Comparison of ENCODE assay signal across 8 mouse cellular contexts in the genomic region with DNA sequence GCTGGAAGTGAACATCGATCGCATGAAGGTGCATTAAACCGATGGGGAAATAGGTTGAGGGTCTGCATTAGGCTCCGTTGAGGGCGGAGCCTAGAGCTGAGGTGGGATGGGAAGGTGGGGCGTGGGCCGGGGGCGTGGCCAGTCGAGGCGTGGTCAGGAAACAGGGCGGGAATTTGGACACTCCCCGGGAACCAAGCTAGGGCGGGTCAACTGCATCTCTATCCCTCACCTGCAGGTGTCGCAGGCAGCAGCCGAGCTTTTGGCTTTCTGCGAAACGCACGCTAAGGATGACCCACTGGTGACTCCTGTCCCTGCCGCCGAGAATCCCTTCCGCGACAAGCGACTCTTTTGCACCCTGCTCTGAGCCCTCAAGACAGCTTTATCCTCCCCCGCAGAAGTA. TPM values are rescaled to one million over a fixed set of nuclear protein-coding genes. Genes with fewer than 3 reads are reported as not detected.
DNase-seq lines count a peak whose midpoint lies in the region; ATAC-seq lines count a peak whose summit lies in the region.

No protein-coding gene starts in this region.

- no peaks in the 10 kb centered on the region for H3K36me3 ChIP-seq in intestine, embryonic 14.5 days (ENCODE audit: control insufficient read depth, insufficient read depth, low read length)
- H3K36me3 ChIP-seq in liver, embryonic 11.5 days (ENCODE audit: control insufficient read depth, insufficient read depth, low read length) = no peaks in the 10 kb centered on the region

- H3K4me2 ChIP-seq in intestine, embryonic 14.5 days (ENCODE audit: low read length) = peak overlapping the region; percentile 51
- peak overlapping the region; percentile 56 for H3K4me2 ChIP-seq in liver, embryonic 11.5 days

- H3K4me3 ChIP-seq in intestine, embryonic 14.5 days (ENCODE audit: low read depth, low read length) = peak overlapping the region; percentile 22
- H3K4me3 ChIP-seq in liver, embryonic 11.5 days (ENCODE audit: low read depth, low read length) = 0 out of 2 replicates have a peak overlapping the region, but pooled peaks have one; percentile 7

- peaks cover 21% of the 10 kb centered on the region for H3K4me1 ChIP-seq in intestine, embryonic 14.5 days (replicated peaks; ENCODE audit: control insufficient read depth, insufficient read depth, low read length)
- H3K4me1 ChIP-seq in liver, embryonic 11.5 days (replicated peaks; ENCODE audit: control insufficient read depth, insufficient read depth, low read length) = peaks cover 15% of the 10 kb centered on the region

- 0 out of 2 replicates have a peak overlapping the region, but pooled peaks have one; percentile 27 for H3K27ac ChIP-seq in intestine, embryonic 14.5 days (ENCODE audit: low read depth)
- H3K27ac ChIP-seq in liver, embryonic 11.5 days (ENCODE audit: low read depth, low read length) = no peak overlapping the region

- H3K9me3 ChIP-seq in intestine, embryonic 14.5 days (ENCODE audit: control insufficient read depth, low read length) = no peaks in the 10 kb centered on the region
- H3K9me3 ChIP-seq in liver, embryonic 11.5 days (ENCODE audit: control insufficient read depth, low read length) = no peaks in the 10 kb centered on the region

- WGBS in intestine, embryonic 14.5 days = under 1% methylated on average over 24 of the region's 24 CpGs
- WGBS in liver, embryonic 11.5 days = under 1% methylated on average over 24 of the region's 24 CpGs

- peak; percentile 33 for DNase-seq in 3T3-L1 (ENCODE audit: low read depth, low spot score)
- peak; percentile 92 for DNase-seq in embryo, embryonic 10 days (ENCODE audit: low spot score)
- peak; percentile 57 to 83 for DNase-seq in gastrocnemius, postnatal 4 days (ENCODE audit: low spot score in 2 of 2)
- peak; percentile 88 for DNase-seq in intestine, embryonic 14.5 days (ENCODE audit: low spot score)
- DNase-seq in liver, embryonic 11.5 days (ENCODE audit: low spot score) = peak; percentile 76
- DNase-seq in telencephalon, adult 2 months (ENCODE audit: low read depth, low spot score) = peak; percentile 26

- 0 out of 2 replicates have a peak overlapping the region, but pooled peaks have one; percentile 7 for H3K9ac ChIP-seq in intestine, embryonic 14.5 days (ENCODE audit: low read length)
- H3K9ac ChIP-seq in liver, embryonic 11.5 days (ENCODE audit: low read depth, low read length) = no peak overlapping the region

- ATAC-seq in activated CD4-positive, CD25-positive, alpha-beta regulatory T cell, adult 4 months = peak; percentile 31
- no peak; the same call in 1 of the 2 replicates for ATAC-seq in intestine, embryonic 14.5 days (replicated peaks; ENCODE audit: low FRiP score, low TSS enrichment, low read depth)
- peak; percentile 27 for ATAC-seq in liver, embryonic 11.5 days (replicated peaks; ENCODE audit: low FRiP score)
- peak; percentile 74 for ATAC-seq in monocyte, adult 5-6 weeks (replicated peaks; ENCODE audit: insufficient number of reproducible peaks, low FRiP score, low TSS enrichment, poor library complexity, severe bottlenecking)

- peaks cover 7% of the 10 kb centered on the region; the same call in 1 of the 2 replicates for H3K27me3 ChIP-seq in intestine, embryonic 14.5 days (replicated peaks; ENCODE audit: control insufficient read depth, insufficient read depth, low read length)
- H3K27me3 ChIP-seq in liver, embryonic 11.5 days (replicated peaks; ENCODE audit: control insufficient read depth, insufficient read depth, low read length) = peaks cover 45% of the 10 kb centered on the region

RNA-seq across cellular contexts. Expression of gene Gng8, which starts 3.4 kb away (rescaled TPM):
- not detected for polyA plus RNA-seq in activated CD4-positive, CD25-positive, alpha-beta regulatory T cell, adult 4 months (2017; shearing (Covaris generic))
- total RNA-seq in gastrocnemius, postnatal 4 days (2021) = 1 to 10 TPM; 2.6 TPM
- polyA plus RNA-seq in intestine, embryonic 14.5 days (2014; fragmentation: Nextera tagmentation; extraction: Ambion mirVana) = 12.5 and 13.9 TPM in 2 replicates
- 1.8 and 3.3 TPM in 2 replicates for polyA plus RNA-seq in liver, embryonic 11.5 days (2014; fragmentation: Nextera tagmentation; extraction: Ambion mirVana)
- total RNA-seq in monocyte, adult 5-6 weeks (2017) = not detected in 3 replicates

RNA-seq across cellular contexts. Expression of gene Ptgir, which starts 11.3 kb away (rescaled TPM):
- 10 to 100 TPM; 11.8 to 13.2 TPM for polyA plus RNA-seq in activated CD4-positive, CD25-positive, alpha-beta regulatory T cell, adult 4 months (2017; shearing (Covaris generic))
- total RNA-seq in gastrocnemius, postnatal 4 days (2021) = 1 to 10 TPM; 2.6 to 3.3 TPM
- polyA plus RNA-seq in intestine, embryonic 14.5 days (2014; fragmentation: Nextera tagmentation; extraction: Ambion mirVana) = 2.2 and 2.3 TPM in 2 replicates
- polyA plus RNA-seq in liver, embryonic 11.5 days (2014; fragmentation: Nextera tagmentation; extraction: Ambion mirVana) = 1.2 and 1.3 TPM in 2 replicates
- 9.8 to 15.4 TPM (median 14.0 TPM) in 3 replicates for total RNA-seq in monocyte, adult 5-6 weeks (2017)

RNA-seq across cellular contexts. Expression of gene Dact3, which starts 19.9 kb away (rescaled TPM):
- not detected for polyA plus RNA-seq in activated CD4-positive, CD25-positive, alpha-beta regulatory T cell, adult 4 months (2017; shearing (Covaris generic))
- total RNA-seq in gastrocnemius, postnatal 4 days (2021) = 10 to 100 TPM; 17.8 to 19.0 TPM
- polyA plus RNA-seq in intestine, embryonic 14.5 days (2014; fragmentation: Nextera tagmentation; extraction: Ambion mirVana) = 5.3 and 5.5 TPM in 2 replicates
- polyA plus RNA-seq in liver, embryonic 11.5 days (2014; fragmentation: Nextera tagmentation; extraction: Ambion mirVana) = 2.5 and 2.6 TPM in 2 replicates
- total RNA-seq in monocyte, adult 5-6 weeks (2017) = not detected in 3 replicates

RNA-seq across cellular contexts. Expression of gene Calm3, which starts 28.9 kb away (rescaled TPM):
- polyA plus RNA-seq in activated CD4-positive, CD25-positive, alpha-beta regulatory T cell, adult 4 months (2017; shearing (Covaris generic)) = 100 to 1,000 TPM; 106 to 159 TPM
- total RNA-seq in gastrocnemius, postnatal 4 days (2021) = 100 to 1,000 TPM; 189 to 234 TPM
- polyA plus RNA-seq in intestine, embryonic 14.5 days (2014; fragmentation: Nextera tagmentation; extraction: Ambion mirVana) = 184 and 190 TPM in 2 replicates
- polyA plus RNA-seq in liver, embryonic 11.5 days (2014; fragmentation: Nextera tagmentation; extraction: Ambion mirVana) = 147 and 169 TPM in 2 replicates
- total RNA-seq in monocyte, adult 5-6 weeks (2017) = 169 to 298 TPM (median 195 TPM) in 3 replicates

RNA-seq across cellular contexts. Expression of gene Pnmal2, which starts 49.5 kb away (rescaled TPM):
- polyA plus RNA-seq in activated CD4-positive, CD25-positive, alpha-beta regulatory T cell, adult 4 months (2017; shearing (Covaris generic)) = not detected
- total RNA-seq in gastrocnemius, postnatal 4 days (2021) = 10 to 100 TPM; 48.6 to 49.6 TPM
- 4.1 and 5.3 TPM in 2 replicates for polyA plus RNA-seq in intestine, embryonic 14.5 days (2014; fragmentation: Nextera tagmentation; extraction: Ambion mirVana)
- polyA plus RNA-seq in liver, embryonic 11.5 days (2014; fragmentation: Nextera tagmentation; extraction: Ambion mirVana) = 0.58 and 0.80 TPM in 2 replicates
- total RNA-seq in monocyte, adult 5-6 weeks (2017) = 0.10 TPM in 1 of 3 replicates, not detected in the others

Comparison
In these comparisons a context has a peak if more than half of its experiments do, and no peak if none do; other contexts are left out.
1. DNase-seq: peak in every context shown above with its lines; median percentile 92 in embryo, embryonic 10 days; 88 in intestine, embryonic 14.5 days; 76 in liver, embryonic 11.5 days; 70 in gastrocnemius, postnatal 4 days; 33 in 3T3-L1; 26 in telencephalon, adult 2 months.